Mouse (Mus musculus): ENCODE measurements around the gene Wdr48.
A peak's percentile ranks its signal among the peaks of the same experiment; 100 is the strongest.

The Wdr48 gene

GRCm38 (mm10) chr9:119925120-119925657 is 30.5 kb downstream of the Wdr48 start:
- DNase-seq (ENCODE audit: low spot score in 2 of 2): no peak

- no peak for DNase-seq (ENCODE audit: low spot score in 2 of 2)
Observed at GRCm38 (mm10) chr9:119925729-119926128, 31.1 kb downstream of the Wdr48 start.

GRCm38 (mm10) chr9:119926497-119926896 is 31.8 kb downstream of the Wdr48 start:
- no peak for DNase-seq (ENCODE audit: low spot score in 2 of 2)

GRCm38 (mm10) chr9:119932358-119932757 is 37.7 kb downstream of the Wdr48 start:
- no peak for DNase-seq (ENCODE audit: low spot score in 2 of 2)

GRCm38 (mm10) chr9:119933675-119934074 is 39.0 kb downstream of the Wdr48 start:
- DNase-seq (ENCODE audit: low spot score in 2 of 2): no peak

- DNase-seq (ENCODE audit: low spot score in 2 of 2): peak; percentile 86 to 89
Observed at GRCm38 (mm10) chr9:119937005-119937773, 42.5 kb downstream of the Wdr48 start, which contains the start of the genes Gorasp1 and Ttc21a. TSS of gene Gorasp1 (minus strand) at chr9:119937565. TSS of gene Ttc21a (plus strand) at chr9:119937606.

- no peak for DNase-seq (ENCODE audit: low spot score in 2 of 2)
Observed at GRCm38 (mm10) chr9:119938496-119938895, 43.8 kb downstream of the Wdr48 start.

GRCm38 (mm10) chr9:119939646-119940045 is 45.0 kb downstream of the Wdr48 start:
- DNase-seq (ENCODE audit: low spot score in 2 of 2): no peak

GRCm38 (mm10) chr9:119941407-119941806 is 46.7 kb downstream of the Wdr48 start:
- DNase-seq (ENCODE audit: low spot score in 2 of 2): no peak

- no peak for DNase-seq (ENCODE audit: low spot score in 2 of 2)
Observed at GRCm38 (mm10) chr9:119941861-119942260, 47.2 kb downstream of the Wdr48 start.

GRCm38 (mm10) chr9:119943326-119943725 is 48.6 kb downstream of the Wdr48 start:
- DNase-seq (ENCODE audit: low spot score in 2 of 2): no peak

GRCm38 (mm10) chr9:119945173-119945900 is 50.7 kb downstream of the Wdr48 start:
- no peak for DNase-seq (ENCODE audit: low spot score in 2 of 2)

GRCm38 (mm10) chr9:119948804-119949203 is 54.1 kb downstream of the Wdr48 start:
- no peak for DNase-seq (ENCODE audit: low spot score in 2 of 2)

GRCm38 (mm10) chr9:119950434-119950833 is 55.8 kb downstream of the Wdr48 start:
- no peak for DNase-seq (ENCODE audit: low spot score in 2 of 2)

GRCm38 (mm10) chr9:119951388-119951787 is 56.7 kb downstream of the Wdr48 start:
- DNase-seq (ENCODE audit: low spot score in 2 of 2): no peak

- no peak for DNase-seq (ENCODE audit: low spot score in 2 of 2)
Observed at GRCm38 (mm10) chr9:119958835-119959234, 64.2 kb downstream of the Wdr48 start.

GRCm38 (mm10) chr9:119962216-119962615 is 67.5 kb downstream of the Wdr48 start:
- DNase-seq (ENCODE audit: low spot score in 2 of 2): no peak

- no peak for DNase-seq (ENCODE audit: low spot score in 2 of 2)
Observed at GRCm38 (mm10) chr9:119962987-119963667, 68.4 kb downstream of the Wdr48 start.

- no peak for DNase-seq (ENCODE audit: low spot score in 2 of 2)
Observed at GRCm38 (mm10) chr9:119964206-119964605, 69.5 kb downstream of the Wdr48 start.

GRCm38 (mm10) chr9:119965186-119965585 is 70.5 kb downstream of the Wdr48 start:
- DNase-seq (ENCODE audit: low spot score in 2 of 2): no peak

- no peak for DNase-seq (ENCODE audit: low spot score in 2 of 2)
Observed at GRCm38 (mm10) chr9:119966221-119966910, 71.7 kb downstream of the Wdr48 start.

Data from right cerebral cortex, postnatal 36 days (tissue).